Mouse (Mus musculus): ENCODE measurements at regions not wholly inside any gene's neighbourhood (a gene's known extent, or its start where the extent isn't known, plus 50 kb on each side); places are given as distances from the start of the nearest gene placed in this dataset.

- no peak for DNase-seq (ENCODE audit: low spot score in 2 of 2)
Observed at GRCm38 (mm10) chr15:25468478-25468877, 54.9 kb upstream of the Basp1 start.

DNA sequence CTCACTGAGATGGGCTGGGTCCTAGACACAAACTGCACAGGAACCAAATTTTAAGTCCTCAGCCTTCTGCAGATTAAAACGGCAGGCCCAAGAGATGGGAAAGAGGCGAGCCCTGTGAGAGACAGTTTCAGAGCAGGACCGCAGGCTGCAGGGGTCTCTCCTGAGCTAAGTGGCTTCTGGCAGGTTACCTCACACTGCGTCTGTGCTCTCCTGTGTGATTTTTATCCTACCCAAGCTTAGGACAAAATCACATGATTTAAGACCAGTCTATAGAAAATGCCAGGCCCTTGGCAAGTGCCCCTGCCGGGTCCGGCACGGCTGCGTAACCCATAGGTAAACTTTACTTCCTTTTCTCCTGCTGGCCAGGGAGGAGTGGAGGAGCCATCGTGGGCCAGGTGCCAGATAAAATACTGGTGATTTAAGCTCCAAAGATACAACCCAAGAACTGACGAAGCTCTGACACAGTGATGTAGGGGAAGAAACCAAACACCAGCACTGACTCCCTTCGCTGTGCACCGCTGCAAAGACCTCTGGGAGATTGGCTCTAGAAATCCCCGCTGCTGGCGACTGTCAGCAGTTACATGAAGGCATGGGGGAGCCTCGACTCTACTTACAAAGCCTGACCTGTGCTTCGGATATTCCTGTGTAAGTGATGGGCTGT is 55.8 kb upstream of the Basp1 start:
- DNase-seq (ENCODE audit: low spot score in 2 of 2) = no peak

GRCm38 (mm10) chr15:25471331-25471730 is 57.8 kb upstream of the Basp1 start:
- DNase-seq (ENCODE audit: low spot score in 2 of 2) = no peak

GRCm38 (mm10) chr15:25473201-25473710 is 59.7 kb upstream of the Basp1 start:
- no peak for DNase-seq (ENCODE audit: low spot score in 2 of 2)

DNA sequence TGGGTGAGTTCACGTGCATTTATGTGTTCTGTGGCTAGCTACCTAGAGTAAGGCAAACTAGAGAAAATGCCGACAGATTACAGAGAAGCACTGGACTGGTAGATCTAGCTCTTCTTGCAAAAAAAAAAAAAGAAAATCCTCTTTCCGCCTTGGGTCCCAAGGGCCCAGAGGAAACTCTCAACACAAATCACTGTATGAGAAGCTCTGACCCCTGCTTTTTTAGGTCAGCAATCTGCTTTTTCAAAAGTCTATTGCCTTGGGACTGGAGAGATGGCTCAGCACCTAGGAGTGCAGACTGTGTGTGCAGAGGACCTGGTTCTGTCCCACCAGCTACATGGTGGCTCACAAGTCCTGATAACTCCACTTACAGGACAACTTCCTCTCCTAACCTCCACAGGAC is 60.5 kb upstream of the Basp1 start:
- DNase-seq (ENCODE audit: low spot score in 2 of 2) = no peak

GRCm38 (mm10) chr15:25482586-25482985 is 69.0 kb upstream of the Basp1 start:
- no peak for DNase-seq (ENCODE audit: low spot score in 2 of 2)

DNA sequence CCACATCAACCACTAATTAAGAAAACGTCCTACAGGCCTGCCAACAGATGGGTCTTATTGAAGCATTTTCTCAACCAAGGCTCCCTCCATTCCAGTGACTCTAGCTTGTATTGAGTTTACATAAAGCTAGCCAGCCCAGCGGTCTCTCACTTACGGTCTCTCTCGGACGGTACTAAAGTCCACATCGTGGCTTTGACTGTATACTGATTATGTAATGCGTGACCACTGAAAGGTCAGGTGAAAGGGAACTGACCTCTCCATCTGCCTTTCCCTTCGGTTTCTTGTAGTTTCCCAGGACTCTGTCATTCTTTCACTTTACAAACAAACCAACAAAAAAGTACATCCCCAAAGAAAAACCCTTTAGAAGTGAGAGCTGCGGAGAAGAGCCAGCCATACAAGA is 71.8 kb upstream of the Basp1 start:
- DNase-seq (ENCODE audit: low spot score in 2 of 2) = no peak

DNA sequence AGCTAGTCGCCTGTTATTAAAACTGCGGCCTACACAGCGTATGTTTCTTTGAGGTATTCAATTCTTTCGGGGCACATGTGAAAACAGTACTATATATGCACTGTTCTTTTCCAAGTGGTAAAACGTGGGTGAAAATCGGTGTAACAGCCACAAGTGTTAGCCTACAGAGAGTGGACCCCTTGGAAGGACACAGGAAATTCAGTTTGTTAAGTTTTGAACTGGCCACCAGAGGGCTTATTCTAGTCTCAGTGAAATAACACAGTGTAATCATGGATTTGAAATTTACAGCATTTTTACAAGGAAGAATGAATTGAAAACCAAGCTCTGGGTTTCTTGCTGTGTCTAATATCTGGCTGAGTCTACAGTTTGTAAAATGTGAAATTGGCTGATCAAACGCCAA is 72.6 kb upstream of the Basp1 start:
- no peak for DNase-seq (ENCODE audit: low spot score in 2 of 2)

- no peak for DNase-seq (ENCODE audit: low spot score in 2 of 2)
Observed at GRCm38 (mm10) chr15:25489804-25490203, 76.2 kb upstream of the Basp1 start.

DNA sequence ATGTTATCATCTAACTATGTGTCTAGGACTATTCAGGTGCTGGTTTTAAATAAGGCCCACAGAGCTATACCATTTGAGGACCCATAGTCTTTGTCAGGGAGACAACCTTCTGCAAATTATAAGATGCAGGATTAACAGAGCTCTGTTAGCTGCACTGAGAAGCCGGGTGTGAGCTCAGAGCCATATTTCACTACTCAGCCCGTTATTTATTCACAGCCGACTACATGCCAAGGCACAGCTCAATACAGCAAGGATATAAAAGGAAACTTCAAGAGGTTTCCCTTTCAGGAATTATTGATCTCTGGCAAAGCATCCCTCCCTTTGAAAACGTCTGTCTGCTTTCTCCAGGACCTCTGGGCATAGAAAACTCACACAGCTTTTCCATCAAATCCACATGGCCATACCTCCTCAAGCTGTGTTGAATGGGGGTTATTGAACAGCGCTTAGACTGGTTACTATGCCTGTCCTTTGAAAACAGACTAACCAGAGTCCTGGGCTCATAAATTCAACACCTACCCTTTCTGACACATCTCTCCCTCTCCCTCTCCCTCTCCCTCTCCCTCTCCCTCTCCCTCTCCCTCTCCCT is 78.7 kb upstream of the Basp1 start:
- DNase-seq (ENCODE audit: low spot score in 2 of 2) = no peak

DNA sequence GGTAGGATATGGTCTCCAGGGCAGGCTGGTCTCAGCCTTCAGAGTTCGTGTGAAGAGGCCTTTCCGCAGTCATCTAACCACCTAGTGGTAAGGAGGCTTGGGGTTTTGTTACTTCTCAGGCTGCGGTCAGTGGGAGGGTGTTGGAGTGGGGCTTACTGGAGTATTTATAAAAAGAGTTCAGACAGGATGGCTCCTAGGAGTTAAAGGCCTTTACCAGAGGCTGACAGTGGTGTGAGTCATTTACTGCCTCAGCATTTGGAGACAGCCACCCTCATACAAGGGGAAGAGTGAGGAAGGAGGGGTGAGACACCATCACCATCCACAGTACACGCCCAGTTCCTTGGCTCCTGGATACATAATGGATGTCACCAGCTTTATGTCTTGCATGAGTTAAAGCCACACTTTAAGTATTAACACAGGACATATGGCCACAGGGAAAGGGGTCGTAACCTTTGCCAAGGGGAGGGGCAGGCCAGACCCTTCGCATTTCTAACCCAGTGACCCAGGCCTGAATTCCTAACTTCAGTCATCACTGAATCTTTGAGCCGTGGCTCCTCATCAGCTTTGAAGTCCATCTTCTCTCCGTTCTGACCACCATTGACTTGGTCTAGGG is 81.2 kb upstream of the Basp1 start:
- no peak for DNase-seq (ENCODE audit: low spot score in 2 of 2)

DNA sequence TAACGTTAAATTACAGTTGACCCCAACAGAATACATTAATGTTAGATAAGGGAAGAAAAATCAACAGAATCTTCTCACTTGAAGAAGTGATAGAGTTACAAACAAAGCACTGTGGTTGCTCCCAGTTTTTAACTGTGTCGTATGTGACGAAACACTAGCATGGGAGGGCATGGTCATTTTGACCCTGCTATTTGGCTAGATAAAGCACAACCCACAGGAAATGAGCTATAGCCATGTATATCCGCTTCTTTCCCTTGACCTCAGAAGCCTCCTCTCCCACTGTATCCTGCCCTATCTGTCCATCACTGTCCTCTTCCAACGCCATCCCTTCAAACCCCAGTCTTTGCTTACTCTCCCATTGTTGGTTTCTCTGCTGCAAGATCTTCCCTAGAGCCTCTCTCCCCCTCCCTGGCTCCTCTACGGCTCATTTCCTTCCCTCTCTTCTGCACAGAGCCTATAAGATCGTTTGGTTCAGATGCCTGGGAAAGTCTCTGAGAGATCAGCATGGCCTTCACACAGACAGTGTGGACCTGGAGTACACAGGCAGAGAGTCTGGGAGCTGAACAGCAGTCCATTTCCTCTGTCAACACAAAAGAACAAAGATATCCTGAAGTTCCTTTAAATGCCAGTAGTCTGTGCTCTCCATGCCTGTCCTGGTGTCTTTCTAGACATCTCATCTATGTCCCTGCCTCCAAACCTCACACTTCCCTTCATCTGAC is 82.5 kb upstream of the Basp1 start:
- no peak for DNase-seq (ENCODE audit: low spot score in 2 of 2)

DNA sequence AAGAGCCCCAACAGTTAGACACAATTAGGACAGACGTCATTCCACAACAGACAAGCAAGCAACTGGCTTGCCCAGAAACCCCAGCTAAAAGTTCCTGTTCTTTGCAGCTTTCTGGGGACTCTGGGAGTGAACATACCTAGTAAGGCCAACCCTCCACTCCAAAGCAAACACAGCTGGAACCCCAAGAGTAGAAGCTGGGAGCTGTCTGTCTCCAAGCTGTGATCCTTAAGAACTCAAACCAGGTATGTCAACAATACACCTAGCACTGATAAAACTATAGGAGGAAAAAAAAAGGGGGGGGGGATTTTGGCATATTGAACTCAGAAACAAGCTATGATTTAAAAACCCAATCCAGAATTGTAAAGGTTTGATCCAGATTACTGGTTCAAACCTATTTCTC is 84.2 kb upstream of the Basp1 start:
- DNase-seq (ENCODE audit: low spot score in 2 of 2) = no peak

- DNase-seq (ENCODE audit: low spot score in 2 of 2) = no peak
Observed at GRCm38 (mm10) chr15:25498422-25498821, 84.9 kb upstream of the Basp1 start.

DNA sequence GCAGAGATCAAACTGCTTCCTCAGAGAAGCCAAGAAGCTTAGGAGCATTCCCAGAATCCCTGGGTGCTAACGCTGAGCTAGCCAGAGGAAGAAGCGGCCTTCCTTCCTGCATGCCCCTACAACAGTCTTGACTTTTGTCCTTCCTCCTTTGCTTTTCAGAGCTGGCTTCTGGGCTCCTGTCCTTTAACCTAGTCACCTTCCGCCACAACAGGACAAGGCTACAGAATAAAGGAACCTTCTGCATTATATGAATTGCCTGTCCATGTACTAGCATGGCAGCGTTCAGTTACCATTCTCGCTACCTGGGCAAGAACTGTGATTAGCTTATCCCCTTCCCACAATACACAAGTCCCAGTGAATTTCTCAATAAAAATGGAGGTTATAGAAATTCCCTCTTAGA is 88.9 kb upstream of the Basp1 start:
- DNase-seq (ENCODE audit: low spot score in 2 of 2) = no peak

GRCm38 (mm10) chr15:25503104-25503503 is 89.5 kb upstream of the Basp1 start:
- no peak for DNase-seq (ENCODE audit: low spot score in 2 of 2)

DNA sequence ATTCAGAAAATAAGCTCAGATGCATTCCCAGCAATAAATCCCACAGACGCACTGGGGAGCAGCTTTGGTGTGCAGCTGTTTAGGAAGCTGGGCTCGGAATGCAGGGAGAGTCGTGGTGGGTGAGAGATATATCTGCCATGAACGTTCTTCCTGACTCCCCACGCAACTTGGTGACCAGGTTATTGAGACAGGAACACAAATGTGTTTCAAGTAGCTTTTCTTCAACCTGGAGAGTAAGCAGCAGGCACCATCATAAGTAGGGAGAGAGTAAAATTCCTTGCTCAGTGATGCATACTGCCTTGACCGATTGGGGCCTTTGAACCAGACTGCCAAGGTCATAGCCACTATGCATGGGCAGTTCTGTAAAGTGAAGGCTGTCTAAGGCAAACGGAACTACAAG is 95.6 kb upstream of the Basp1 start:
- no peak for DNase-seq (ENCODE audit: low spot score in 2 of 2)

DNA sequence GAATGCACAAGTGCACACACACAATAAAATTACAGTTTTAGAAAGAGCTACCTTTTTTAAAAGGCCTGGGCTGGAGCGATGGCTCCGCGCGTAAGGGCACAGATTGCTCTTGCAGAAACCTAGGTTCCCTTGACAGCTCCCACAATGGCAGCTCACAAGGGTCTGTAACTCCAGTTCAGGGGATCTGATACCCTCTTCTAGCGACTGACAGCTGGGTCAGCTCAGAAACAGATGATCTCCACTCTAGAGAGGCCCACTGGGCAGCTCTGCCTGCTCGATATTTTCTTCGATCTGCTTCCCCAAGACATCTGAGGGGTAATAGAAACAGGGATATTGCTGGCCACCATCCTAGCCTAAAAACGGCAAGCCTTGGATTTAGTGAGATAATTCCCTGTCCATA is 96.0 kb upstream of the Basp1 start:
- no peak for DNase-seq (ENCODE audit: low spot score in 2 of 2)

- DNase-seq (ENCODE audit: low spot score in 2 of 2) = peak in 1 of 2 experiments; percentile 10
Observed at GRCm38 (mm10) chr15:25510060-25510492, 96.5 kb upstream of the Basp1 start.

- no peak for DNase-seq (ENCODE audit: low spot score in 2 of 2)
Observed at GRCm38 (mm10) chr15:25518025-25518928, 104.0 kb upstream of the Myo10 start.

- DNase-seq (ENCODE audit: low spot score in 2 of 2) = no peak
Observed at GRCm38 (mm10) chr15:25524189-25524588, 98.1 kb upstream of the Myo10 start.

GRCm38 (mm10) chr15:25525337-25525736 is 97.0 kb upstream of the Myo10 start:
- DNase-seq (ENCODE audit: low spot score in 2 of 2) = no peak
